Mouse (Mus musculus): ENCODE data around the gene Gm14305. TPM values are rescaled to one million over a fixed set of nuclear protein-coding genes. Genes with fewer than 3 reads are reported as not detected.

Gm14305 gene
- total RNA-seq (2023; ENCODE audit: inconsistent age) = 0.51 to 3.1 TPM (median 1.7 TPM) in 4 replicates

DNA sequence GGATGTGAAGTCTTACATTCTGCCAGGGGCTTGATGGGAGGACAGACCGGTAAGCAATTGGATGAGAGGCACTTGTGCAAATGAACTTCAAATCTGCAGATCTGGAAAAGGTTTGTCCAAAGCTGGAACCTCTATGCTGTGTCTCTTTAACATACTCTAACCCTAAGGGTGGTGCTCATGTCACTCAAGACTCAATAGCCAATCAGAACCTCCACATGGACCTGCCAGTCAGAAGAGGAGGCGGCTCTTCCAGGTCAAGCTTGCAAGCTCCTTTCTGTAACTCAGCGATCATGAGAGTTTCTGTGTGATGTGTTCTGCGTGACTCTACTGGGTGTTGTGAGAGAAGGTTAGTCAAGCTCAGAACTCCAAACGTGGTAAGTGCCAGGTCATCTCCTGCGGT, at the start of gene Gm14305:
Gene Gm14305, plus strand, starts transcription at position 278 of the 400 bp plus-strand sequence.

DNA sequence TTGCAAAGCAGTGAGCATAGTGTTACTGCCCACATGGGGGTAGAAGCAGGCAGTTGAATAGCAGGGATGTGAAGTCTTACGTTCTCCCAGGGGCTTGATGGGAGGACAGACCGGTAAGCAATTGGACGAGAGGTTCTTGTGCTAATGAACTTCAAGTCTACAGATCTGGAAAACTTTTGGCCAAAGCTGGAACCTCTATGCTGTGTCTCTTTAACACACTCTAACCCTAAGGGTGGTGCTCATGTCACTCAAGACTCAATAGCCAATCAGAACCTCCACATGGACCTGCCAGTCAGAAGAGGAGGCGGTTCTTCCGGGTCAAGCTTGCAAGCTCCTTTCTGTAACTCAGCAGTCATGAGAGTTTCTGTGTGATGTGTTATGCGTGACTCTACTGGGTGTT, 37.9 kb upstream of the Gm14305 start, which contains the start of gene Zfp973:
Gene Zfp973, plus strand, starts transcription at position 301 of the 400 bp plus-strand sequence.

Other genes starting within 250 kb of the Gm14305 start
- 0.38 to 2.5 TPM (median 1.3 TPM) in 3 of 4 replicates, not detected in the other for gene Gm14434, start 221.5 kb upstream of the Gm14305 start, total RNA-seq (2023; ENCODE audit: inconsistent age)
- gene Zfp967, start 187.3 kb upstream of the Gm14305 start, total RNA-seq (2023; ENCODE audit: inconsistent age) = not detected in 4 replicates
- 0.81 to 3.1 TPM (median 2.5 TPM) in 3 of 4 replicates, not detected in the other for gene Gm14308, start 72.0 kb upstream of the Gm14305 start, total RNA-seq (2023; ENCODE audit: inconsistent age)
- 2.7 to 4.5 TPM (median 4.3 TPM) in 4 replicates for gene Zfp973, start 37.8 kb upstream of the Gm14305 start, total RNA-seq (2023; ENCODE audit: inconsistent age)
- 0.60 to 2.0 TPM (median 1.2 TPM) in 4 replicates for gene Gm14295, start 90.3 kb downstream of the Gm14305 start, total RNA-seq (2023; ENCODE audit: inconsistent age)
- gene Gm14408, start 122.8 kb downstream of the Gm14305 start, total RNA-seq (2023; ENCODE audit: inconsistent age) = not detected in 4 replicates
- 0.45 to 1.1 TPM (median 0.65 TPM) in 4 replicates for gene Gm14296, start 219.5 kb downstream of the Gm14305 start, total RNA-seq (2023; ENCODE audit: inconsistent age)